Mouse (Mus musculus) urinary bladder, postnatal 10 days (tissue): ENCODE results near the gene Nova2.

Experiments
- DNase-seq: peaks from one replicate; pipeline ENCODE4 v3.0.0; 2022; ENCODE audit warnings: low spot score

Nova2 gene

DNA sequence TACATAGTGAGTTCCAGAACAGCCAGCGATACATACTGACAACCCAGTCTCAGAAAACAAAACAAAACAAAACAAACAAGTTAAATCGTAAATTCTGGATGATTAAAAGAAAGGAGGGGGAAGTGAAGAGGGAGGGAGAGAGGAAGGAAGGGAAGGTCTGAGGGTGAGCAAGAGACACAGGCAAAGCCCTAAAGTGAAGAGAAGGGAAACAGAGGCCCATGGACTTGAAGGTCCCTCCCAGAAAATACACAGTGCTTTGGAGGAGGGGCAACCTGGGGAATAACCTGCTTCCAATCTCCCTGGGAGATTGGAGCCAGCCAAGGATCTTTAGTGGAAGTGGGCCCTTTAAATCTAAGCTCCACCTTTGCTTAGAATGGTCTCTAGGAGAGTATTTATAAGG is 61.4 kb downstream of the Nova2 start, which contains the start of gene Nanos2:
TSS of gene Nanos2 (plus strand) at position 301 of the 400 bp plus-strand sequence.
- DNase-seq: no peak

- no peak for DNase-seq
These were observed 62.1 kb downstream of the Nova2 start for GRCm38 (mm10) chr7:18987747-18988146.

- no peak for DNase-seq
These were observed 63.1 kb downstream of the Nova2 start for GRCm38 (mm10) chr7:18988780-18989179.

DNA sequence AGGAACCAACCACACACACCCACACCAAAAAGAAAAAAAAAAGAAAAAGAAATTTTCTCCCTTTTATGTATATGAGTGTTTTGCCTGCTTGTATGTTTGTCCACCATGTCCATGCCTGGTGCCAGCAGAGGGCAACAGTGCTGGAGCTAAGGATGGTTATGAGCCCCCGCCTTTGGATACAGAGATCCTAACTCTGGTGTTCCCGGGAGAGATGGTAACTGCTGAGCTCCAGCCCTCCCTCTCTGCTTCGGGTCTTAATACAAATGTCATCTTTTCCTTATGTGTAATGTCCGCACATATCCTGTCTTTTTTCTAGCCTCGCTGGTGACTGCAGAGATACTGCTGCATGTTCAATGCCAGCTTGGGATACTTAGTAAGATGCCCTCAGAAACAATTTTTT is 64.3 kb downstream of the Nova2 start:
- DNase-seq: no peak

DNA sequence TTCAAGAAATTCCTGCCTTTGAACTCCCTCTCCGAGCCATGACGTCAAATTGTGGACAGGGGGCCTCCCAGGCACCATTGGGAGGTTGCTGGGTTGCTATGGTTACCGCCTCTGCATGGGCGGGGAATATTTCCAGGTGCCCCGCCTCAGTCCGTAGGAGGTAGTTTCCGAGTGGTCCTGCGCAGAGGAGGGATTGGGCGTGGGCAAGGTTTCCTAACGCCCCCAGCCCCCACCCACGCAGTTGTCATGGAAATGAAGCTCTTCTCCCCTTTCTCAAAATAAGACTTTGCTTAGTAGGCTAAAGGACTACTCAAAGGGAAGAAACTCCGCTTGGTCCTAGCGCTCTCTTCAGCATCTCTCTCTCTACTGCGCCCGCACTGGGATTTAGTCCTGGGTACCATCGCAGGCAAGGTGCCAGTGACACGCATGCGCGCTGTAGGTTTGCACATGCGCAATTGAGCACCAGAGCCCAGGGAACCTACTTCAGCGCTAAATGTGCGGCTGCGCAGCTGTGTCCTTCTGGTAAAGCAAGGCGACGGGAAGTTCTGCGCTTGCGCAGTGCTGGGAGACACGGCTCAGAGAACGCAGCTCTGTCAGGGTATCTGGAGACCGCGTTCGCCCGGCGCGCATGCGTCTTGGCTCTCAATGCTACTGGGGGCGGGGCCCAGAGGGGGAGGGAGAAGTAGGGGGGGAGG is 65.1 kb downstream of the Nova2 start, which contains the start of gene Mypop:
TSS of gene Mypop (plus strand) at position 645 of the 695 bp plus-strand sequence.
- DNase-seq: peak; percentile 97

- no peak for DNase-seq
These were observed 66.1 kb downstream of the Nova2 start for GRCm38 (mm10) chr7:18991660-18992293.

- DNase-seq: no peak
These were observed 66.6 kb downstream of the Nova2 start for GRCm38 (mm10) chr7:18992294-18992675.

DNA sequence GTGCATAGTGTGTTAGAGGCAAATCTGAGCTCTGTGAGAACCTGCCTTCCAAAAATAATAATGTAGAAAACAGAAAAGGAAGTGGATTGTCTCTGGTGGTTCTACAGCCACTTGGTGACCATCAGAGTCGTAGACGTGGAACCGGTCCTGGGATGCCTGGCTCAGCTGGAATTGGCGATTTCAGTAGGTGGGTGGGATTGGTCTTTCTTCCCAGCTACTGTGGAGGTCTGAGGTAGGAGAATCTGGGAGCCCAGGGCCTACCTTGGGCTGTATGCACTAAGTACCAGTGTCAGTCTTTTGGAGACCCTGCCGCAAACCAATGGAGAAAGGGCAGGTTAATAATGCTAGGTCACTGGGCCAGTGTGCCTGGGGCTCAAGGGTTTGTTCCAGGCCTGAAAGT is 67.3 kb downstream of the Nova2 start:
- DNase-seq: no peak

DNA sequence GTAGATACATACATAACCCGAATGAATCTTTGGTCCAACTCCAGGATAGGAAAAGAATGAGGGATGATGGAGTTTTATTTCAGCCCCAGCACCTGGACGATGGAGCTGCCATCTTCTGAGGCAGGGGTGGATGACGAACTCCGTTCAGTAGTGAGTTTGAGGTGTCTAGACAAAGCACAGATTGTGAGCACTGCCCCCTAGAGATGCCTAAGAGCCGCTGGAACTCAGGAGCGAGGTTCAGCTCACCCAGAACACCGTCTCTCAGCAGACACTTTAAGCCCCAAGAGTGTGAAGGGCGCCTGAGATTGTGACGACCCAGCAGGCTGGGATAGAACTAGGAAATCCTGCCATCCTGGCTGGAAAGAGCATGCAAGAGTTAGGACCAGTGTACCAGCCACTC is 73.1 kb downstream of the Nova2 start:
- DNase-seq: no peak

GRCm38 (mm10) chr7:19000421-19000820 is 74.7 kb downstream of the Nova2 start:
- DNase-seq: no peak

DNA sequence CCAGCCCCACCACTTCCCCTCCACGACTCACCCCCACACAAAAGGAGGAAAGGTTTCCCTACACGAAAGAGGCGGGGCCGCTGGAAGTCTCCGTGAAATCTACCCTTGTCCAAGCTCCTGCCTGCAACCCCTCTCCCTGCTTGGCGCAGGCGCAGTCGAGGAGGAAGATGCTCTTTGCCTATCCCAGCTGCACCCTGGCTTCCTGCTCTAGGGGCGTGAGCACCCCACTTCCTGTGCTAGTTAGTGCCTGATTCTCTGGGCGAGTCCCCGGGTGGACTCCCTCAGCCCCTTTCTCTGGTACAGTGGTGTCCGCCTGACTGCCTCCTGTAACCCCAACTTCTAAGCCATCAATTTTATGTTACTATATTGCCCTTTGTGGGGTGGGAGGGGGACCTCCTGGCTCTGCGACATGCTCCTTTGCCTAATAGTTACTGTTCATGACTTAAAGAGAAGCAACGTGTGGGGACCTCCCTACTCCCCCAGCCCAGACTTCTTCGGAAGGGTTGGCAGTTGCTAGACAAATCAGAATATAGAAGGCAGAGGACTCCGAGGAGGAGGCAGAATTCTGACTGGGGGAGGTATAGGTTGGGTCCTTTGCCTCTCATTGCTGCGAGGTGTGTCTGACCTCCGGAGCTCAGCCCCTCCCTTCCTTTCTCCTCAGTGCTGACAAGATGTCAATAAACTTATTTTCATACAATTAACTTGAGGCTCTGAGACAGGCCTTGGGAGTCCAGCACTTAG is 75.5 kb downstream of the Nova2 start:
- DNase-seq: no peak

DNA sequence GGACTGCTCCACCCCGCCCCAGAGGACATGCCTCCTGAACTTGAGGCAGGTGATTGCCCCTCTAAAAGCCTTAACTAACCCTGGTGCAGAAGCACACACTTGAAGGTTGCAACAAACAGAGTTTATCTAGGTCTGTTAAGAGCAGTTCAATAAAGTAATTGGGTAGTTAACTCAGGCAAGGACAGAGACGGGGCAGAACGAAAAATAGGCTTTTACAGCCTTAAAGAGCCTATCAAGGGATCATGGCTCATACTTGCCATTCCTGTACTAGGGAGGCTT is 76.1 kb downstream of the Nova2 start:
- DNase-seq: no peak

DNA sequence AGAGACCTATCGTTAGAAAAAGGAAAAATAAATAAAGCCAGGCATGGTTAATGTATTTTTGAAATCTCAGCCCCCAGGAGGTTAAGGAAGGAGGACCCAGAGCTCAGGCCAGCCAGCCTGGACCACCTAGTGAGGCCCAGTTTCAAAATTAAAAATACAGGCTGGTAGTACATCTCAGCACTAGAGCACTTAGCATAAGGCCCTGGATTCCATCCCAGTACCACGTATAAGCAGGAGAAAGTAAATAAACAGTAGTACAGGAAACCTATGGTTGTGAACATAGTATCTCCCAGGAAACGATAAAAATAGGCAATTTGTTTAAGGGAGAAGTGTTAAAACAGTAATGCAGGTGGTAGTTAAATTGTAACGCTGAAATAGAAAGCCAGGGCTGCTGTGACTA is 76.4 kb downstream of the Nova2 start:
- DNase-seq: no peak

- DNase-seq: no peak
These were observed 77.3 kb downstream of the Nova2 start for GRCm38 (mm10) chr7:19002848-19003498.

- DNase-seq: peak; percentile 75
These were observed 78.4 kb downstream of the Nova2 start, which contains the start of gene Irf2bp1 for GRCm38 (mm10) chr7:19003902-19004630. Gene Irf2bp1 (plus strand): TSS chr7:19004044.

DNA sequence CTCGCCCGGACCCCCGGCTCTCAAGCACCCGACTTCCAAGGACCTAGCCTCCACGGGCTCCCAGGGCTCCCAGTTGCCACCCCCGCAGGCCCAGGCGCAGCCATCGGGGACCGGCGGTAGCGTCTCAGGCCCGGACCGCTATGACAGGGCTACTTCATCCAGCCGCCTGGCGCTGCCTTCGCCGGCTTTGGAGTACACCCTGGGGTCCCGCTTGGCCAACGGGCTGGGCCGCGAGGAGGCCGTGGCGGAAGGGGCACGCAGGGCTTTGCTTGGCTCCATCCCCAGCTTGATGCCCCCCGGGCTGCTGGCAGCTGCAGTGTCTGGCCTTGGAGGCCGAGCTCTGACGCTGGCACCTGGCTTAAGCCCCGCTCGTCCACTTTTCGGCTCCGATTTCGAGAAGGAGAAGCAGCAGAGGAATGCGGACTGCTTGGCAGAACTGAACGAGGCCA is 79.0 kb downstream of the Nova2 start:
- no peak for DNase-seq

GRCm38 (mm10) chr7:19005417-19006121 is 79.9 kb downstream of the Nova2 start:
- no peak for DNase-seq

- no peak for DNase-seq
These were observed 80.8 kb downstream of the Nova2 start for GRCm38 (mm10) chr7:19006476-19006875.

GRCm38 (mm10) chr7:19007026-19007977 is 81.6 kb downstream of the Nova2 start:
- DNase-seq: no peak

DNA sequence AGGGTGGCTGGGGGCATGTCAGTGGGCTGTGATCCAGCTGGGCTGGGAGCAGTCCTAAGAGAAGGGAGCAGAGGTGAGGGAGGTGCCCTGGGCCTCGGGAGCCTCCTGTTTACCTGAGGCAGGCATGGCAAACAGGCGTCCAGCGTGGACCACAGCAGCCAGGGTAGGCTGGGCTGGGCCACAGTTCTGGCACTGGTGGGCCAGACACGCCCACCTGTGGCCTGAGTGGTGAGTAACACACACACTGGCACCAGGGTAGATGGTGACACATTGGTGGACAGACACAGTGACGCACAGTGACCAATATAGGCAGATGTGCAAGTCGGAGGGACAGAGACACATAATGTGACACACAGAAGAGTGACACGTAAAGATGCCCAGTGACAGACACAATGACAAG is 84.9 kb downstream of the Nova2 start:
- DNase-seq: no peak
